Mouse (Mus musculus): Measurements from ENCODE around the gene Tfip11.
"Not testable (repeated sequence)": the region's sequence is repeated elsewhere in the genome, so short reads cannot be mapped to it uniquely, and the experiment has no call there.

Tfip11 gene

GRCm38 (mm10) chr5:112289819-112290535 is 36.2 kb upstream of the Tfip11 start:
- no peak for DNase-seq (ENCODE audit: low spot score)

- DNase-seq (ENCODE audit: low spot score) = no peak
Measured at GRCm38 (mm10) chr5:112290536-112290880, 35.6 kb upstream of the Tfip11 start.

- DNase-seq (ENCODE audit: low spot score) = no peak
Measured at GRCm38 (mm10) chr5:112291866-112292265, 34.3 kb upstream of the Tfip11 start.

GRCm38 (mm10) chr5:112292343-112292980 is 33.7 kb upstream of the Tfip11 start:
- no peak for DNase-seq (ENCODE audit: low spot score)

- DNase-seq (ENCODE audit: low spot score) = no peak
Measured at GRCm38 (mm10) chr5:112293800-112294199, 32.4 kb upstream of the Tfip11 start.

GRCm38 (mm10) chr5:112294696-112295095 is 31.5 kb upstream of the Tfip11 start:
- no peak for DNase-seq (ENCODE audit: low spot score)

GRCm38 (mm10) chr5:112295162-112295561 is 31.0 kb upstream of the Tfip11 start:
- no peak for DNase-seq (ENCODE audit: low spot score)

- DNase-seq (ENCODE audit: low spot score) = no peak
Measured at GRCm38 (mm10) chr5:112295564-112295963, 30.6 kb upstream of the Tfip11 start.

- DNase-seq (ENCODE audit: low spot score) = no peak
Measured at GRCm38 (mm10) chr5:112296404-112297181, 29.6 kb upstream of the Tfip11 start.

GRCm38 (mm10) chr5:112297257-112297656 is 28.9 kb upstream of the Tfip11 start:
- no peak for DNase-seq (ENCODE audit: low spot score)

GRCm38 (mm10) chr5:112298226-112298988 is 27.8 kb upstream of the Tfip11 start:
- no peak for DNase-seq (ENCODE audit: low spot score)

GRCm38 (mm10) chr5:112299399-112299798 is 26.8 kb upstream of the Tfip11 start:
- DNase-seq (ENCODE audit: low spot score) = no peak

- DNase-seq (ENCODE audit: low spot score) = no peak
Measured at GRCm38 (mm10) chr5:112300112-112300511, 26.0 kb upstream of the Tfip11 start.

GRCm38 (mm10) chr5:112300721-112301308 is 25.3 kb upstream of the Tfip11 start:
- no peak for DNase-seq (ENCODE audit: low spot score)

GRCm38 (mm10) chr5:112301694-112302093 is 24.5 kb upstream of the Tfip11 start:
- DNase-seq (ENCODE audit: low spot score) = no peak

GRCm38 (mm10) chr5:112302310-112302709 is 23.8 kb upstream of the Tfip11 start:
- DNase-seq (ENCODE audit: low spot score) = no peak

- no peak for DNase-seq (ENCODE audit: low spot score)
Measured at GRCm38 (mm10) chr5:112305842-112306241, 20.3 kb upstream of the Tfip11 start.

GRCm38 (mm10) chr5:112313222-112313885 is 12.8 kb upstream of the Tfip11 start:
- no peak for DNase-seq (ENCODE audit: low spot score)

- DNase-seq (ENCODE audit: low spot score) = no peak
Measured at GRCm38 (mm10) chr5:112316468-112316867, 9.7 kb upstream of the Tfip11 start.

GRCm38 (mm10) chr5:112317328-112317727 is 8.8 kb upstream of the Tfip11 start:
- DNase-seq (ENCODE audit: low spot score) = no peak

GRCm38 (mm10) chr5:112319343-112319742 is 6.8 kb upstream of the Tfip11 start:
- DNase-seq (ENCODE audit: low spot score) = not testable (repeated sequence)
